Mouse (Mus musculus) gonadal fat pad, adult 2 months (tissue): ENCODE measurements around the gene 2310039H08Rik. TPM values are rescaled to one million over a fixed set of nuclear protein-coding genes. Genes with fewer than 3 reads are reported as not detected.

Experiments used
- DNase-seq: peaks from one replicate; pipeline ENCODE4 v3.0.0-alpha.2; 2012; ENCODE audit warnings: low read depth
- polyA plus RNA-seq: library from polyadenylated mRNA; depleted of rRNA; stranded (reverse); fragments of >200 nt; gene quantifications from 2 replicates; pipeline ENCODE4 v1.2.3, GENCODE M21; 2012; rRNA removed

Gene 2310039H08Rik
- polyA plus RNA-seq: 177 and 185 TPM in 2 replicates

DNA sequence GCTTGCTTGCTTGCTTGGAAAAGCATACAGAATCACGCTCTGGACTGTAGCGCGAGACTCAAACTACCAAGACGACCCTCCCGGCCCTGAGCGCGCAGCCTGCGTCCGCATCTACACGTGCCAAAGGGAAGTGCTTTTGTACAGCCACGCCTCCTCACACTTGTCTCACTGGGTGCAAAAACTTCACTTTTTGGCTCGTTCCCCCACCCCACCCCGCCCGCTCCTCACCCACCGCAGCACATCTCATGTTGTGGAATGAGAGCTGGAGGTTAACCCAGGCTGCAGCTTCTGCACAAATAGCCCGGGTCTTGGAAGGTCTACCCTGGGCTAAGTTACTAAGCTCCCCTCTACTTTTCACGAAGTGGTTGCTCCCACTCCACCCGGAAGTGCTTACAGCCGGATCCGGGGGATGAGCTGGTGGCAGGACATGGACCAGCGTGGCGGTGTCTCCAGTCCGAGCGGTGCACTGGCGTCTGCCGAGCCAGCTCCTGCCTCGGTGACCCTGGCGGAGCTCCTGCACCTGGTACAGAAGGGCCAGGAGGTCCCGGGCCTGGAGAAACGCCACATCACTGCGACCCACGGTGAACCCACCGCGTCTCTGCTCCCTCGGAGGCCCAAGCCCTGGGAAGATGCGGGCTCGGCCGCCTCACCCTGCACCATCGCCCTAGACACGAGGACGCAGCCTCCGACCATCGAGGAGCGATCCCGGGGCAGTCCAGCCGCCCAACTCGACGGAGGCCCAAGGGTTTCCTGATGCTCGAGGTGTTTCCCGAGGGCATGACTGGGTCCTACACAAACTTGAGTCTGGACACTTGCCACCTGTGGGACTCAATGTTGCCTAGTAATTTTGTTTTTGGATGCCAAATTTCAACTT lies at the start of gene 2310039H08Rik:
TSS of gene 2310039H08Rik (plus strand) at position 232 of the 874 bp plus-strand sequence.
- DNase-seq: no peak

DNA sequence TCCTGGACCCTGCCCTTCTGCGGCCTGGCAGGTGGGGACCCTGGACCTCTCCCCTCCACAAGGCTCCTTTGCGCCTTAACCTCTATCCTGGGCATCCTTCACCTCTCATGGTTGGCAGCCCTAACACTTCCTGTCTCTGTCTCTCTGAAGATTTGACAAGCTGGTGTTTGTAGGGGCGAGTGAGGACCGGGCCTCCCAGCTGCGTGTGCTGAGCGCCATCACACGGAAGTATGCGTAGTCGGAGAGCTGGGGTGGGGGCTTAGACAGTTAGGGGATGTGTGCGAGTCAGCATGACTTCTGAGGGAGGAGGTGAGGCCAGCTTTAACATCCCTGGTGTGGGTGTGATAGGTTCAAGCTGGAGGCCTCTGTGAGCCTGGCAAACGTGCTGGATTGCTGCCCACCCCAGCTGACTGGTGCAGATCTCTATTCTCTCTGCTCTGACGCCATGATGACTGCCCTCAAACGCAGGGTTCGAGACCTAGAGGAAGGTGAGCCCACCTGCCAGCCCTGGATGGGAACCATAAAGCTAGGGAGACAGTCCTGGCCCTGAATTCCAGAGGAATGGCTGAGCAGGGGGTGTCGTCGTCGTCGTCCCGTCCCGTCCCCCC lies 47.9 kb upstream of the 2310039H08Rik start:
- no peak for DNase-seq

DNA sequence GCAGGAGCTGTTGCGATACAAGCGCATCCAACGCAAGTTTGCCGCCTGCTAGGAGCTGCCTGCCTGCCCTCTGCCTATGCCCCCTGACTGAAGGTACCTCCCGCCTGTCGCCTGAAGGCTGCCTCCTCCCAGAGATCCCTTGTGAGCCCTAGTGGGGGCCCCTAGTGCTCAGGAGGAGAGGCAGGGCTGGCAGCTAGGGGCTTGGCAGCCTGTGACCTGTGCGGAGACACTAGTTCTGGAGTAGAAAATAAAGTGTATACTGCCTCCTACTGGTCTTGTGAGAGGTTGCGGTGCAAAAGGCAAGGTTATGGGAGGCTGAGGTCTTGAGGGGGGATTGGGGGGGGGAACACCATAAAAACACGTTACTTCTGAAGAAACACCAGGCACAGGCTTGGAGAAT lies 47.2 kb upstream of the 2310039H08Rik start:
- no peak for DNase-seq

DNA sequence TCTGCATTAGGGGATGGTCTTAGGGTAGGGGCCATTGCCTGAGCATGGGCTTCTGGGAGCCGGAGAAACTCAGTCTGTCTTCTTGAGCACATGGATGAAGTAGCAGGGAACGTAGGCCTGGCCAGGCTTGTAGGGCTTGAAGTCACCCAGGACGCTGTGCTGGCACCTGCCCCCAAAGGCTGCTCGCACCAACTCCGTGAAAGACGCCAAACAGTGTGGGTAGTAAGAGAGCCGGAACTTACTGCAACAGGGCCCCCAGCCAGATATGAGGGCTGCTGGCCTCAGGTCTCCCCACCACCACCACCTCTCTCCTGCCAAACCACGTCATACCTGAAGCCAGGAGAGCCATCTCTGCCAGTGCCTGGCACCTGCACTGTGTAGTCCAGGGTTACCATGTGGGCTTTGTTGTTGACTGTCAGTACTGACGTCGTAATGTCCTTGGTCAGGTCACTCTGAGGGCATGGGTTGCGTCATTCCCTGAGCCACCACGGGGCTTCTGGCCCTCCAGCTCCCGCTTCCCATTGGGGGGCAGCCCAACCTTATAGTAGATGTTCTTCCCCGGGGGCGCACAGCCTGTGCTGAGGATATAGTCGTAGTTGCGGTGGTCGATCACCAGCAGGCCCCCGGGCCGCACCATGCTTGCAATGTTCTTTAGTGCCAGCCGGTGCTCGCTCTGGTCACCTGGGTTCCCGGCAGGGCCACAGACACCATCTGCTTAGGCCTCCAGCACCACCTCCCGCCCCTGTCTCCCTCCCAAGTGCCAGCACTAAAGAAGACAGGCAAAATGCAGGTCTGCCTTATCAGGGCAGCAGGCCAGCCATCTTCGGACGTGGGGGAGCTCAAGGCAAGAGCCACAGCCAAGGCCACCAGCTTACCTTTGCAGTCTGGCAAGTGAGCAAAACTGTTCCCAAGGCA lies 46.4 kb upstream of the 2310039H08Rik start:
- DNase-seq: no peak

DNA sequence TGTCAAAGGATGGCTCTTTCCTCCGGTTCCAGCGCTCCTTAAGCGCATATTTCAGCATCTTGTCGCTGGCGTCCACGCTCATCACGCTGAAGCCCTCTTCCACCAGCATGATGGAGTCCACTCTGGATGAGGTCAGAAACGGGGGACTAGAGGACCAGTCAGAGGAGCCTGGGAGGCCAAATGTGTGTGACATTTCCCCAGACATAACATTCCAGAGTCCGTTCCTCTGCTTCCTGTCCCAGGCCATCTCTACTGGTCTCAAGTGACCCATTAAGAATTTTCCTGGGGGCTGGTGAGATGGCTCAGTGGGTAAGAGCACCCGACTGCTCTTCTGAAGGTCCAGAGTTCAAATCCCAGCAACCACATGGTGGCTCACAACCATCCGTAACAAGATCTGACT lies 45.2 kb upstream of the 2310039H08Rik start:
- DNase-seq: no peak

DNA sequence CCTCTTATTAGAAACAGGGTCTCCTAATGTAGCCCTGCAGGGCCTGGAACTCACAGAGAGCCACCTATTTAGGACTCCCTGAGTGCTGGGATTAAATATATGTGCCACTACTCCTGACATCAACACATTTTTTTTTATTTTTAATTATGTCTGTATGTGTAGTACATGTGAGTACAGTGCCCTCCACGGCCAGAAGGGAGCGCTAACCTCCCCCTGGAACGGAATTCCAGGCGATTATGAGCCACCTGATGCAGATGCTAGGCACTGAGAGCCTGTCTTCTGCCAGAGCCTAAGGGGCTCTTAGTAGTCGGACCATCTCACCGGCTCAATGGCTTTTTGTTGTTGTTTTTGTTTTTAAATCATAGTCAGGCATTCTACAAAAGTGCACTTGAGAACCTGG lies 44.4 kb upstream of the 2310039H08Rik start:
- DNase-seq: no peak

DNA sequence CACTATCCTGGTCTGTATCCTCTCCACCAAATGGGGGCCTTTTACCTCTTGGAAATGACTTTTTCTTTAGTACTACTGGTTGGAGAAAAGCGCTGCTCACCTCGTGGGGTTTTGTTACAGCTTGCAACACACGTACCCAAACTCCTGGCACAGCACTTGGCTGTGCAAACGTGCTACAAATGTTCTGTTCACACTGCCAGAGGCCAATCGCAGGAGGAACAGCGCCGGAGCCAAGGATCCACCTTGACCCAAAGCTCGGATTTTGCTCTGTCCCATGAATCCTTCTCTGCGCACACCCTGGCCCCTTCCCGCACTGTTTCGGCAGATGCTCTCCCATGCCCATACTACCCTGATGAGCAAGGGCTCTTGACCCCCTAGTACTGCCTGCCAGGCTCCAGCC lies 43.9 kb upstream of the 2310039H08Rik start:
- no peak for DNase-seq

DNA sequence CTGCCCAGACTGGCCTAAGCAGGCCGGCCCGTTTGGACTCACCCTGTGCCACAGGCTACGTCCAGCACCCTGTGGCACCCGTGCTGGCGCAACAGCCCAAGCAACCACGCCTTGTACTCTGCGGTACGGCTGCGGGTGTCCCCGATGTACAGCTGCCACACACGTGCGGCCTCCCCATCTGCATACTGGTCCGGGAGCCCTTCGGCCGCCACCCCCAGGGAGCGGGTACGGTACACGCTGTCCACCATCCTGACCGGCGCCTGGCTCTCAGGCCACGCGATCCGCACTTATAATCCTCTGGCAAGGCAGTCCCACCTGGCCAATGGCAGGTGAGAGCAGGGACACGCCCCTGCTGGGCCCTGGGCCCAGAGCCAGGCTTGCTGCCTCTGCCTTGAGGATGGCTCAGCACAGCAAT lies 43.5 kb upstream of the 2310039H08Rik start, which contains the start of gene Gnmt:
TSS of gene Gnmt (minus strand) at position 265 of the 415 bp plus-strand sequence.
- DNase-seq: no peak

DNA sequence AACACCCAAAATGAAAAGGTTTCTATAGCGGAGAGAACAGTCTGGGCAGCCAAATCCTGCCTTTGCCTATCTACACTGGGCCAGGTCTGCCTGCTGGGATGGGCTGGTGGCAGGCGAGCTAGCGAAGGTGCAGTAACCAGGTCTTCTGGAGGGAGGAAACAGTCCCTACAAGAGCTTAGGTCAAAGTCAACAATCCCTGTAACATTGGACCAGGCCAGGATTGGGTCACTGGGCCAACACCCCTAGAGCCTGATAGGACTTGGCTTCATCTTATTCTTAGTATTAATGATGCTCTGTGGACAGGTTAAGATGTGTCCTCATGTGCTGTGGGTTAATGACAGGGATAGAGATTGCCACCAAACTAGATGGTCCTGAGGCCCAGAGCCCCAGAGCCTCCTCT lies 38.4 kb upstream of the 2310039H08Rik start:
- no peak for DNase-seq

DNA sequence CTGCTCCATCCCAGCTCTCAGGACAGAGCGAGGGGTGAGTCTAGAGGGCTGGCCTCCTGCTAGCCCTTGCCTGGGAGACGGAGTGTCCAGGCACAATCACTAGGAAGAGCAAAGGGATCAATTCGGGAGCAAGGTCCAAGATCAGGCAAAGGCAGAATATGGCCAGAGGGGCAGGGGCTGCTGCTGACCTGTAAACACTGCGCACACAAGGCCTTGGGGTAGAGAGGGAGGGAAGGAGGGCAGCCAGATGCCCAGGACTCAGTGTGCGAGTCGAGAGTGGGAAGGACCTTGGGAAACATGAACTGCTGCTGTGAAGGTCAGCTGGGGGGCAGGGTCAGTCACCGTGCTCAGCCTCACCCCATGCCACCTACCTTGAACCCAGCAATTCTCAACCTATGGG lies 37.1 kb upstream of the 2310039H08Rik start:
- DNase-seq: no peak

DNA sequence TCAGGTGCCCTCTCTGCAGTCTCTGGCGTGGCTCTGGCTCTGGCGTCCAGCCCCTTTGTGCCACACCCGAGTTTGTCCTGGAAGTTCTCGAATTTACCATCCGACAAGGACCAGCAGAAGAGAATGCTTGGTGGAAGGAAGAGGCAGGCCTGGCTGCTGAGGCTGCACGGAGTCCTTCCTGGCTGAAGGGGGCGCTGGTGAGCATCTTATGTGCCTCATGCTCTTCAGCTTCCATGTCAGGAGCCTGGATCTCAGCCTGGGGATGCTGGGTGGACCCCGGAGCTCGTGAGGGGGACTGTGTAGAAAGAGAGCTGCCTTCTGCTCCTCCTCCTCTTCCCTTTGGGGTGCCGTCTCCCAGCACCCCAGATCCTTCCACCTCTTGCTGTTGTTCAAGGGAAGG lies 36.3 kb upstream of the 2310039H08Rik start:
- no peak for DNase-seq

DNA sequence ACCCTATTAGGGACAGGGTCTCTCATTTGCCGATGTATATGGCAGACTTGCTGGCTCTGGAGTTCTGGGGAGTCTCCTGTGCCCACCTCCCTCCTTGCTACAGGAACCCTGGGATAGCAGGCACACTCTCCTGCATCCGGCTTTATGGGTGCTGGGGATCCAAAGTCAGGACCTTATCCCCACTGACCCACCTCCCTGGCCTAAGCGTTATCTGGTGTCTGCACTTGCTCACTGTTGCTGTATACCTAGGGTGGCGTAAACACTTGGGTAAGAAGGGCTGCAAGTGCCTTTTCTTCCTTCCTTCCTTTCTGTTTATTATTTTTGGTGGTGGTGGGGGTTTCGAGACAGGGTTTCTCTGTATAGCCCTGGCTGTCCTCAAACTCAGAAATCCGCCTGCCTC lies 31.1 kb upstream of the 2310039H08Rik start:
- no peak for DNase-seq

DNA sequence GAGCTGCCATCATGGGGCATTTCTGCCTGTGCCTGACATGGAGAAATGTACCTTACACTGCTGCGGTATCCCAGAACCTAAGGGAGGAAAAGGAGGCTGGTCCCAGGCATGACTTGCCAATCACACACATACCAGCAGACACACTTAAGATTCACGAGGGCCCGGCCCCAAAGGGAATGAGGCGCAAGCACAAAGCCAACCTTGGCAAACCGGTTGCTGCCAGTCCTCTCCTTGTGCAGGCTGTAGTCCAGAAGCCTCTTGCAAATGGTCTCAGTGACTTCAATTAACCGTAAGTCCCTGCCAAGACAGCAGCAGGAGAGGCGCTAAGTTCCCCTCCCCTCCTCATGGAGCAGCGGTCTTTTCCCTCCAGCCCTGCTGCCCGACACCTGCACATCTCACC lies 29.4 kb upstream of the 2310039H08Rik start:
- DNase-seq: no peak

DNA sequence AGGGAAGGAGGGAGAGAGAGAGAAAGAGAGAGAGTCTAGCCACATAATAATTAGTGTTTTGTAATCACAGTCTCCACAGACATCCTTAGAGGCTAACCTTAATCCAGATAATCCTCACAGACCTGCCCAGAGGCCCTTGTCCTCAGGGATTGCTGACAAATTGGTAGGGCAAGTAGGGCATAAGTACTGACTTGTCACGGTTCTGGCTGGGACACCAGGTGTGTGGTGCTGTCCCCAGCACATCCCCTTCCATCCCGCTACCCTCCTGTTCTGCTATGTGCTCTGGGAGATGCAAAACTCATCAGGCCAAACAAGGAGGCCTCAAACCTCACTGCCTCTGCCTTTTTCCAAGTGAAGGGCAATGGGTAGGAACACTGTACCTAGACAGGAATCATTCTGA lies 26.9 kb upstream of the 2310039H08Rik start:
- DNase-seq: no peak

DNA sequence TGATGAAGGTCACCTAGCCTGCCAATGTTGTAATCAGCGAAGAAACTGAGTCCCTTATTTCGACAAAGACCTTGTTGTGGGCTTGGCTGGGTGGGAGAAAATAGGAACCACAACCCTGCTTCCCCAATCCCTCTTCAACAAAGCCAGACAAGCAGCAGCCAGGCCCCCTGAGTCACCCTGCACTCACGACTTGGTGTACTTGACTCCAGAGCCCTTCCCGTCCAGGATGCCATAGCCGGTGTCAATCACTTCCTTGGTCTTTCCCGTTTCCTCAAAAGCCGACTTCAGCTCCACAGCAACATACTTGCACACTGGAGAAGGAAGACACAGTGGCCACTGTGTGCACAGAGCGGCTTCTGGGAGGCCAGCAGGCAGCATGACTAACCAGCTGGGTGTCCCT lies 25.2 kb upstream of the 2310039H08Rik start:
- DNase-seq: no peak

DNA sequence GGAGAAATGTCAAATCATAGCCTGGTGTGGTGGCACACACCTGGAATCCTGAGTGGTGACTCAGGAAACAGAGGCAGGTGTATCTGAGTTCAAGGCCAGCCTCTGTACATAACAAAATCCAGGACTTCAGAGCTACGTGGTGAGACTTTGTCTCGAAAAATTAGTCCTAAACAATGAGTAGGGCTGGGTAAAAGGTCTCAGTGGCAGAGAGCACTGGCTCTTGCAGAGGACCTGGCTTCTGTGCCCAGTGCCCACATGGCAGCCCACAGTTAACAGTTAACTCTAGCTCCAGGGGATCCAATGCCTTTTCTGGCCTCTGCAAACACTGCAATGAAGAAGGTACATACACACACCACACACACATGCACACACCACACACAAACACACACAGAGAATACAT lies 24.6 kb upstream of the 2310039H08Rik start:
- DNase-seq: no peak

DNA sequence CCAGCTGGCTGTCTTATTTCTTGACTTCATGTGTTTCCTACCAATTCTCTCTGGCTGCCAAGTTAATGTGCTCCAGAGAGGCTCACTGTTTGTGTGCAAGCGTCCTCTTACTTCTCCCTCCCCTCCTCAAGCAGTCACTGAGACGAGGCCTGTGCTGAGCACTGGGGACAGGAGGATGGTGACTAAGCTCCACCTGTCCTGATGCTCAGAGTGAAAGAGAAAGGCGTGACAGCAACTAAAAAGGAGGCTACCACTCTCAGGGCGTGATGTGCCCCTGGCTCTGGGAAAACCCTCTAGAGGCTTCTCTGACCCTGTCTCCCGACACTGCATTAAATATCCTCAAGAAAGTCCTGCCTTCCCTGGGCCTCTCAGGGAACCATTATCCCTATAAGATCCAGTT lies 23.2 kb upstream of the 2310039H08Rik start:
- DNase-seq: no peak

DNA sequence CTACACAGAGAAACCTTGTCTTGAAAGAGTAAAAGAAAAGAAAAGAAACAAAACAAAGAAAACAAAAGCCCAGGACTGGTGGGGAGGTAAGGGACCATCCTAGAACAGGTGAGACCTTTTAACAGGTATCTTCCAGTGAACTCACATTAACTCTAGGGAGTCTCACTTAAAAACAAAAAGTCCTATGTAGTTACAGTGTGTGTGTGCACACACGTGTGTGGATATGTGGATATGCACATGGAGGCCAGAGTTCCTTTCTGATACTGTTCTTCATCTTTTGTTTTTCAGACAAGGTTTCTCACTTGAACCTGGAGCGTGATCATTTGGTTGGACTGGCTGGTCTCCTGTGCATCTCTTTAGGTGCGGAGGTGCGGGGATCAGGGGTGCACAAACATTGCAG lies 21.9 kb upstream of the 2310039H08Rik start:
- no peak for DNase-seq

DNA sequence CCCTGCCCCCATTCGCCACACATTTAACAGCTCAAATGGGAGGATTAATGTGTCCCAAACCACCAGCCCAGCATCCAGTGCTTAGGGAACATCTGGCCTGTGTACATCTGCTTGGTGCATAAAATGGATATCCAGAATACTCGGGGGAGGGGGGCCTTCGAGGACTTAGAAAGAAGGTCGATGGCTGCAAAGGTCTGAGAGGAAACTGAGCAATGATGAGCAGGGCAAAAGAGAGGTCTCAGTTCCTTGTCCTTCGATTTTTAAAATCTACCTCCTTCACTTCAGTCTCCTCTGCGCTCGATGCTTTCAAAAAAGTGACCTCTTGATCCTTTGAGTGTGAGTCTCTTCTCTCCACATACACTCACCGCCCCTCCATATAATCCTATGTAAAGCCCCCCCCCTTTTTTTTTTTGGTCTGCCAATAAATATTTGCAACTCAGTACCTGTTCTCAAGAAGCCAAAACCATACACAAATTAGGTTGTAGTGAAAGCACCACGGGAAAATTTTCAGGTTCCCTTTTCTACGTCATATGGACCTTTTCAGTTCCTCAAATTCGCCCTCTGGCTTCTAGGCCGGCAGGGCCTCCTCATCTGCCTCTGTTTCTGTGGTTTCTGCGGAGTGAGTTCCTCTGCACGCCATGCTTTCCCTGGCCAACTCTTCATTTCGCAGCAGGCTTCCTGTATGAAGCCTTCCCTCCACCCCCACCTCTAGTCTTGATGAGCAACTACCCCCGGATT lies 21.2 kb upstream of the 2310039H08Rik start:
- DNase-seq: no peak

DNA sequence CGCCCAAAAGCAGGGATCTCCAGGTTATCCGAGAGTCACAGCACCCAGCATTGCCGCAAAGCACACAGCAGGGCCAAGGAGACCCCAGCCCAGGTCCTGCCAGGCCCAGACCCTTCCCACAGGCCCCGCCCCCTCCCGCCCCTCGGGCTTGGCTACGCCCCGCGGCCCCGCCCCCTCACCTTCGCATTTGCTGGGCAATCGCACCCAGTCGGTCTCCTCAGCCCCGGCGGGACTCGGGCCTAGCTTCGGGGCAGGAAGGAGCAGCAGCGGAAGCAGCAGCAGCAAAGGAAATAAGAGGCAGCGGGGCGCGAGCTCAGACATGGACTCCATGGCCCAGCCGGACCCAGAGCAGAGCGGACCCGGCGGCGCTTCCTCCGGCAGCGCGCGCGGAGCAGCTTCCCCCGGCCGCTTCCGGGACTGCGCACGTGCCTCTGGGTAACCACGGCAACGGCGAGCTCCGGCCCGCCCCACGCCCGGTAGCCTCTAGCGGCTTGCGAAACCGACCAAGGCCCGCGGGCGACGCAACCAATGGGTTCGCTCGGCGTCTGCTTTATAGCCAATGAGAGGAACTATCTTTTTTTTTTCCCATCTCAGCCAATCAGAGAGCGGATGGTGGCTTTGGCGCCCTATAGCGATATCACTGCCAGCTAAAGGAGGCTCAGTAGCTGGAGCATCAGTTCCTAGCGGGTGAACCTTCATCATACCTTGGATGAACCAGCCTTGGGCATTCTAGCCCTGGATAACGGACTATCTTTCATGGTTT lies 20.5 kb upstream of the 2310039H08Rik start, which contains the start of gene Cnpy3:
TSS of gene Cnpy3 (minus strand) at position 421 of the 763 bp plus-strand sequence.
- DNase-seq: no peak

DNA sequence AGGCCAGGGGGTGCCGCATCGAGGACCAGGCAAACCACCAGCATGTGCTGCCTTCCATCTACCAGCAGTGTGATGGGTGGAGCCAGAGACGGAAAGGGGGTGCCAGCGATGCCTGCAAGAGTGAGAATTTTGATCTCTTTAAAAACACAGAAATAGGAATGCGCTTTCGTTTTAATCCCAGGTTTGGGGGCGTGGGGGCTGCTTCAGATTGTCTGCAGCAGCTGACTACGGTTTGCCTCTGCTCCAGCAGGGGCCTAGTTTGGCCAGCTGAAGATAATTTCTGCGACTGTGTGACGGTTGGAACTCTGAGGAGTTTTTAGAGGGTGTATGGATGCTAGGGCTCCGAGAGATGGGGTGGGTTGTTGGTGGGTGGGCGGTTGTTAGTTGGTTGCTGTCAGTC lies 13.7 kb upstream of the 2310039H08Rik start:
- no peak for DNase-seq
